Mouse (Mus musculus): ENCODE measurements around the gene Hmgb1. TPM values are rescaled to one million over a fixed set of nuclear protein-coding genes. Genes with fewer than 3 reads are reported as not detected.

Gene Hmgb1
- total RNA-seq (2021), result 100 to 1,000 TPM; 113 to 157 TPM
- long read RNA-seq, experiment 1, transcript Hmgb1-201 (5 exons, 2,838 nt), result major isoform, 71 of 97 reads
- long read RNA-seq, experiment 1, transcript Hmgb1-202 (5 exons, 1,092 nt), result minor isoform, 10 of 97 reads
- long read RNA-seq, experiment 1, partial matches to known transcripts, result 1 of 97 reads
- long read RNA-seq, experiment 1, other reads (novel, unspliced or antisense), result 14 of 97 reads
- long read RNA-seq, experiment 2, transcript Hmgb1-202 (5 exons, 1,092 nt), result minor isoform, 15 of 264 reads
- long read RNA-seq, experiment 2, transcript Hmgb1-201 (5 exons, 2,838 nt), result major isoform, 230 of 264 reads
- long read RNA-seq, experiment 2, partial matches to known transcripts, result 0 of 264 reads
- long read RNA-seq, experiment 2, other reads (novel, unspliced or antisense), result 14 of 264 reads

DNA sequence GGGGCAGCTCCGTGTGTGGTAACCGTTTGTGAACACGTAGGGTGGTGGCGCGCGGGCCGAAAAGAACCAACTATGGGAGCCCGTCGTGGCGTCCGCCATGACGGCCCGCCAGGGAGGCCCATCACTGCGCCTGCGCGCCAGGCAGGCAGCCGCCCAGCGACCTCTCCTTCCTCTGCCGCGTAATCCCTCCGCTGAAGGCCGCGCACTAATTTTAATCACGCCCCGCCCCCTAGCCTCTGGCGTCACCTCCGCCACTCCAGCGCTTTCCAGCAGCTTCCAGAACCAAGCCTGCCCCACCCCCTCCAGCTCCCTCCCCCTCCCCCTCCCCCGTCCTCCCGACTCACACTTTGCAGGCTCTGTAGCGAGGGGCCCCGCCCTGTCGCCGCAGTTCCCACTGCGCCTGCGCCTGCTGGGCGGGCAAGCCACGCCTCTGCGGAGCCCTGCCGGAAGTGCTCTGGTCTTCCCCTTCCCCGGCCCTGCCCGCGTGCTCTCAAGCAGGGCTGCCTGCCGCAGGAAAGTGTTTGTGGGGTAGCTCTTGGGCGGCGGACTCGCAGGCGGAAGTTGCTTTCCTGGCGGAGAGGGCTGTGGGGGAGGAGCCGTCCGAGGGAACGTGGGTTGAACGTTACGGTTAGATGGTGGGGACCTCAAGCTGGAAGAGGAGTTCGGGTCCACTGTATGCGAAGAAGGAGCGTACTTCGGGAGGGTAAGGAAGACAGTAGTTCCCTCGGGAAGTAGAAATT is at the start of gene Hmgb1, which contains the start of gene Uspl1:
Gene Hmgb1, minus strand, starts transcription at position 386 of the 740 bp plus-strand sequence.
Gene Uspl1, plus strand, starts transcription at position 247 of the 740 bp plus-strand sequence.
- DNase-seq (ENCODE audit: low spot score in 2 of 2), result peak; percentile 99 to 100

GRCm38 (mm10) chr5:149229619-149230339 is 45.5 kb upstream of the Hmgb1 start:
- no peak for DNase-seq (ENCODE audit: low spot score in 2 of 2)

GRCm38 (mm10) chr5:149228700-149229618 is 44.7 kb upstream of the Hmgb1 start:
- DNase-seq (ENCODE audit: low spot score in 2 of 2), result peak; percentile 100

GRCm38 (mm10) chr5:149224666-149225065 is 40.4 kb upstream of the Hmgb1 start:
- DNase-seq (ENCODE audit: low spot score in 2 of 2), result no peak

DNA sequence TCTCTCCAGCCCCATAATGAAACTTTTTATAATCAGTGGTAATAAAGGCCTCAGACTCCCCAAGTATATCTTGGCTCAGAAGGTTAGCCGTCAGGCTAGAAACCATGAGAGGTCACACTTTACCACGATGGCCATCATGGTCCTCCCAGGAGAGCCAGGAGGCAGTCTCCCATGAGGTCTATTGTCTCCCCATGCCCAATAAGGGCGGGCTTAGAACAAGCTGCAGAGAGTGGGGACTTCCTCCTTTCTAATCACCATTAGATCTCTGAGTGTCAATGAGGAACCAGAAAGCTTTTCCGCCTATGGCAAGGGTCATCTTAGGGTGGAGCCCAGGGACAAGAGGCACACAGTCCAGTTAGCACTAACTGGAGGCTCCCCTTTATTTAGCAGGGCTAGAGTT is 37.1 kb upstream of the Hmgb1 start:
- DNase-seq (ENCODE audit: low spot score in 2 of 2), result no peak

DNA sequence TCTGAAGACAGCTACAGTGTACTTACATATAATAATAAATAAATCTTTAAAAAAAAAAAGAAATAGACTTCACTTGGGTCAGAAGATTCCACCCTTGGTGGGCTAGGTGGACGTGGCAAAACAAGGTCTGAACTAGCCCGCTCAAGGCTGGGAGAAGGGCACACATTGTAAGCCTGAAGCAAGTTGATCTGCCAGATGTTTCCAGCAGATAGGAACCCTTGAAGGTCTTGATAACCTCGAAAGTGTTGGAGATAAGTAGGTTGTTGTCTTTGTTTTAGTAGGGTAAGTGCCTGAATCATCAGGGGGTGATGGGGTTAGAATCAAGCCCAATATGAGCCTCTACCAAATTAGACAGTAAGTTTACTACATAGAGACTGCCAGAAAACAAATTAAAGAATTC is 35.2 kb upstream of the Hmgb1 start:
- no peak for DNase-seq (ENCODE audit: low spot score in 2 of 2)

DNA sequence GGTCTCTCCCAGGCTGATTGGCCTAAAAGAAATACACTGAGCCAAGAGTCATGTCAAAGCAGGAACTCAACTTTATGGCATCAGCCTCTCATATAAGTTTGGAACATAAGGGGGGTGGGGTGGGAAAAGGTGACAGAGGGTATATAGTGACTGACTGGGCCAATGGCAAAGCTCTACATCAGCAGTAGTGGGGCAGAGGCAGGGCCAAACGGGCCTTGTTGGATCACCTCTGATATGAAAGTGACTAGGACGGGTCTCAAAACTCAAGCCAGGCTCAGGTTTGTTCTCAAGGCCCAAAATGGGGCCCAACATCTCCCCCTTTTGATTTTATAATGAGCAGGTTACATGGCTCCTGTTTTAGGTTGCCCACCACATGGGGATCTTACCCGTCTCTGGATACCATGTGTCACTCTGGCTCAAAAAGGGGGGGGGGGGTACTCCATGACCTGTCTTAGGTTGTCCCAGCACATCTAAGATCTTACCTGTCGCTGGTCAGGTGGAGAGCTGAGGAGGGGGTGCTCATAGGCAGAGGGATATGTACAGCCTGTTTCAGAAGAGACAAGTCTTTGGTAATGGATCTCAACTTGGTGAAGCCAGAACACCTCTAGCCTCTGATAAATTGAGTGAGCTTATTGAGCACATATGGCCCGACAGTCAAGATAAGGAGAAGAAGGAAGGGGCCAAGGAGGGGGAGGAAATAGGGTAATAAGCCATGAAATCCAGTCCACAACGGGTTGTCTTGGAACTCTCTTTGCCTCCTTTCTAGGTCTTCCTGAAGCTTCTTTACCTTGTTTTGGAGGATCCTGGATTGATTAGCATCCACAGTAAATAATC is 33.5 kb upstream of the Hmgb1 start:
- DNase-seq (ENCODE audit: low spot score in 2 of 2), result no peak

- DNase-seq (ENCODE audit: low spot score in 2 of 2), result no peak
Measured at GRCm38 (mm10) chr5:149215540-149215939, 31.3 kb upstream of the Hmgb1 start.

- DNase-seq (ENCODE audit: low spot score in 2 of 2), result no peak
Measured at GRCm38 (mm10) chr5:149212806-149213205, 28.5 kb upstream of the Hmgb1 start.

DNA sequence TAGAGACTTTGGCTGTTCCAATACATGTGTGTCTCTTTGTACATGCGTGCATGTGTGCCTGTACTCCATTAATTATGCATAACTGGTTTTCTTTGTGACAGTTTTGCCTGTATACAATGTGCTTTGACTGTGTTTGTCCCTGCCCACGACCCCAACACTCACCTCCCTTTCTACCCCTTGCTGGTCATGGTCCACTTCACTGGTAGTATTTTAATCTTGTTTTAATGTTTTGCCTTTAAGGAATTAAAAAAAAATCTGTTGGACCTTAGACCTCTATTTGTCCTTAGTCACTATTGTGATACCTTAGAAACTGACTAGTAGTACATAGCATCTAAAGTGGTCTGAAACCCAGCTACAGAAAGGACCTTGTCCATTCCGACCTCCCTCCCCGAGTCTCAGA is 26.8 kb upstream of the Hmgb1 start:
- no peak for DNase-seq (ENCODE audit: low spot score in 2 of 2)

DNA sequence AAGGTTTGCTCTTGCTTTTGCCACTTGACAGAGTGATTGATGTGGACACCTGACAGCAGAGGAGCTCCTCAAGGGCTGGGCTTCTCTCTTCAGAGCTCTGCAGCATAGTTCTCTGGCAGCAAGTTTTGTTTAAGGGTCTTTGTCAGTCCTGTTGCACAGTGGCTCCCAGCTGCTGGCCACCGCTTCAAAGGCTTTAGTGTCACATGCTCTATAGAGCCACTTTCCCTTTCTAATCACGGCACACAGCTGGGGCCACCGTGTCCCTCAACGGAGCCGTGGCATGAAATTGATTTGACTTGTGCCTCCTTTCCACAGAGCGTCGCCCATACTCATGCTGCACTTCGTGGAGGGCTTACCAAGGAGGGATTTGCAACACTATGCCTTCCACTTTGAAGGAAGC is 25.0 kb upstream of the Hmgb1 start:
- no peak for DNase-seq (ENCODE audit: low spot score in 2 of 2)

DNA sequence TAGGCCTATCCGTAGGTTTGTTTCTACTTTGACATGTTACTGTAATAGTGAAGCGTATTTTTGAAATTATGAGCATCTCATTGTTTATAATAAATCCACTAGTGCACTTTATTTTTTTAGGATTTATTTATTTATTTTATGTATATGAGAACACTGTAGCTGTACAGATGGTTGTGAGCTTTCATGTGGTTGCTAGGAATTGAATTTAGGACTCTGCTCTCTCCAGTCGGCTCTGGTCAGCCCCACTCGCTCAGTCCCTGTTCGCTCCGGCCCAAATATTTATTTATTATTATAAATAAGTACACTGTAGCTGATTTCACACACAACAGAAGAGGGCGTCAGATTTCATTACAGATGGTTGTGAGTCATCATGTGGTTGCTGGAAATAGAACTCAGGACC is 24.5 kb upstream of the Hmgb1 start:
- DNase-seq (ENCODE audit: low spot score in 2 of 2), result no peak

GRCm38 (mm10) chr5:149207661-149208060 is 23.4 kb upstream of the Hmgb1 start:
- DNase-seq (ENCODE audit: low spot score in 2 of 2), result no peak

DNA sequence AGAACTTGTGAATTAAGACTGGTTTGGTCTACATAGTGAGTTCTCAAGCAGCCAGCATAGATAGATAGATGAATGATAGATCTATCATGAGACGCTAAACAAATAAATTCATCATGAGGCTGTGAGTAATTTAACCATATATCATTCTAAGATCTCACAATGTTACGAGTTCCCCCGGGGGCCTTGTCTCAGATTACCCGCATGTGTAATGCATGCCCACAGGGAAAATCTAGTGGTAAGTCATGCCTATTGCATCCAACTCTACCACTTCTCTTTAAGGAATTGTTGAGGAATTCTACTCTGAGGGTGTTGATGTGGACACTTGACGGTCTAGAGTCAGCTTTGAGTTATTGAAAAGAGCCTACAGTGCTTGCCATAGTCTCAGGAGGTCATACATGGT is 22.0 kb upstream of the Hmgb1 start:
- DNase-seq (ENCODE audit: low spot score in 2 of 2), result no peak

- no peak for DNase-seq (ENCODE audit: low spot score in 2 of 2)
Measured at GRCm38 (mm10) chr5:149205265-149205664, 21.0 kb upstream of the Hmgb1 start.

DNA sequence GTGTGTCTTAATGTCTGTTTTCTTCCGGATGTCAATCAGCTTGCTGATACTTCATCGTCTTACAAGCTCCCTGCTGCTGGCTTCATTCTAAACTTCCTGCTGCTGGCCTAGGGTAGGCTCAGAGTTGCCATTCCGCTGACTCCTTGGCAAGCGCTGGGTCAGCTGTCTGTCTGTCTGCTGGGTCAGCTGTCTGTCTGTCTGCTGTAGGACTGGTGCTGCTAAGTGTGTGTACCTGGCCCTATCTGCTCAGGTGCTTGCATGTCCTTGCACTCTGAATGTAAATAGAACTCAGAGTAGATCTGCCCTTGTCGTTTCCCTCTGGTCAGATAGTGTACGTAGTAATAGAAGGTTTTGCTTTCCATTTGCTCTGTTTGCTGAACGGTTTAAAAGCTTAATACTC is 20.5 kb upstream of the Hmgb1 start:
- no peak for DNase-seq (ENCODE audit: low spot score in 2 of 2)

DNA sequence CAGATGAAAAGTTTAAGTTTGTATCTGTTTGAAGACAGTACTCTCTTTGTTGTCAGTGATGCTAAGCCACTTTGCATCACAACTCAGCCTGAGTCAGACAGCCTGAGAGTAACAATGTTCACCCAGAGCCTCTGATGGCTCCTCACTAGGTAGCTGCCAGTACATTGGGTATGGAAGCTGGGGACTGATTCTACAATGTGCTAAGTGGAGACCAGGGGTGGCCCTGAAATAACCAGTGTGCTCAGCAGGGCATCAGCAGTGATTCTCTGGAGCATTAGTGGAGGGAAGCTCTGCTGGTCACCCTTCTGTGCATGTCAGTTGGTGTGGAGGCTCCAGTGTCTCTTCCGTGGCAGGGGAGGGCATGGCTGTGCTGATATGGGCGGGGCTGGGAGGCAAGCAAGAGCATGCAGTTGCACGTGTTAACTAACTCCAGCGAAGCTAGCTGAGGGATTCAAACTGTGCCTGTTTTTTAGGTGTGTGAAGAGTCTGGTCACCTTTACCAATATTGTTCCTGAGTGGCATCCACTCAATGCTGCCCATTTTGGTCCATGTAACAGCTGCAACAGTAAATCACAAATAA is 19.6 kb upstream of the Hmgb1 start:
- DNase-seq (ENCODE audit: low spot score in 2 of 2), result no peak

DNA sequence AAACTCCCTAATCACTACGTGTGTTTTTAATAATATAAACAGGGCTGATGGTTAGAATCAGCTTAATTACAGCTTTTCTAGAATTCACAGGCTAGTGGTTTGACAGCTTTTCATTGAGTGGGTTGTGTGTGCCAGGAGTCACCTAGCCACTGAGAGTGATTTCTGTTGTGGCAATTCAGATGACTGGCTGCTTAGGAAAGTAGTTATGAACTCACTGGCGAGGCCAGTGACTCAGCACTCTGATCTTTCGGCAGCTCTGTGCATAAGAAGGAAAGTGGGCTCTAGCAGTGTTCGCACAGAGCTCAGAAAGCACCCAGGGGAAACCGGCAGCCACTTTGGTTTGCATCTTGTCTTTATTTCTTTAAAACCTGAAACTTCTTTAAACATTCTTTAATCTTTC is 18.7 kb upstream of the Hmgb1 start:
- peak in 1 of 2 experiments; percentile 14 for DNase-seq (ENCODE audit: low spot score in 2 of 2)

DNA sequence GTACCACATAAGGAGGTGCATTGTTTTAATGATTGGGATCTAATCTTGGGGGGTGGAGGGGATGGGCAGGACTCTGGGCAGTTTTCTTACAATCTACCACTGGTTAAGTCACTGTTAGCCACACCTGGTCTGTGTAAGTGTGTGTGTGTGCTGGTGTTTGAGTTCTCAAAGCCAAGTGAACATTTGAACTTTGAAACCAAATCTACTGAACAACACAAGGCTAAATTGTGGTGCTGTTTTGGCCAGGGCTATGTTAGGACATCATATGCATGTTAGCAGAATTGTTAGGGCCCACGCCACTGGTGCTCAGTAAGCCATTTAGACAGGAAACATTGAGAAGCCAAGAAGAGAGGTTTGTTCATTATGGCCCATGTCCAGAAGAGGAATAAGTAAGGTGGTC is 14.5 kb upstream of the Hmgb1 start:
- no peak for DNase-seq (ENCODE audit: low spot score in 2 of 2)
